Mouse (Mus musculus) stomach, postnatal 0 days (tissue): ENCODE measurements around the gene Cep57. TPM values are rescaled to one million over a fixed set of nuclear protein-coding genes. Genes with fewer than 3 reads are reported as not detected.
"Not testable (repeated sequence)": the region's sequence is repeated elsewhere in the genome, so short reads cannot be mapped to it uniquely, and the experiment has no call there.

ENCODE experiments used
- ATAC-seq: fragments of 200-750 bp; cut with Nextera tagmentation; 2 replicates; pipeline ENCODE4 v1.8.0; 2017; ENCODE audit not compliant: low FRiP score, low TSS enrichment
- DNase-seq: peaks from one replicate; pipeline ENCODE4 v3.0.0-alpha.2; 2016; ENCODE audit warnings: low spot score
- H3K27ac ChIP-seq: fragments of 300-500 bp; sonication (generic); replicated peaks from 2 replicates; pipeline ENCODE4 v1.5.1; 2014; ENCODE audit warnings: mild to moderate bottlenecking, control low read depth
- H3K27me3 ChIP-seq: fragments of 300-500 bp; sonication (generic); 2 replicates; pipeline ENCODE4 v1.6.1; 2014; ENCODE audit warnings: low read length; ENCODE audit not compliant: control insufficient read depth, insufficient read depth
- H3K36me3 ChIP-seq: fragments of 300-500 bp; sonication (generic); 2 replicates; pipeline ENCODE4 v1.6.1; 2014; ENCODE audit warnings: low read length, mixed read lengths; ENCODE audit not compliant: control insufficient read depth, insufficient read depth
- H3K4me1 ChIP-seq: fragments of 300-500 bp; sonication (generic); replicated peaks from 2 replicates; pipeline ENCODE4 v1.6.1; 2014; ENCODE audit warnings: antibody characterized with exemption; ENCODE audit not compliant: control insufficient read depth, insufficient read depth
- H3K4me2 ChIP-seq: fragments of 300-500 bp; sonication (generic); replicated peaks from 2 replicates; pipeline ENCODE4 v1.6.1; 2014; ENCODE audit warnings: low read depth, mild to moderate bottlenecking, control low read depth, moderate library complexity
- H3K4me3 ChIP-seq: fragments of 300-500 bp; sonication (generic); 2 replicates; pipeline ENCODE4 v1.5.1; 2014; ENCODE audit warnings: low read depth, low read length, control low read depth
- H3K9ac ChIP-seq: fragments of 300-500 bp; sonication (generic); 2 replicates; pipeline ENCODE4 v1.6.1; 2014; ENCODE audit warnings: mild to moderate bottlenecking, low read length, control low read depth, mixed read lengths
- H3K9me3 ChIP-seq: fragments of 300-500 bp; sonication (generic); 2 replicates; pipeline ENCODE4 v1.6.1; 2016; ENCODE audit warnings: low read length; ENCODE audit not compliant: control insufficient read depth
- CTCF ChIP-seq: IDR thresholded peaks from 2 replicates; pipeline ENCODE4 v1.5.1; 2016; ENCODE audit warnings: antibody characterized with exemption, low read depth, mild to moderate bottlenecking, moderate library complexity
- EP300 ChIP-seq: optimal IDR thresholded peaks from 2 replicates; pipeline ENCODE3; 2016; ENCODE audit warnings: antibody characterized with exemption
- WGBS: fragments of 180-500 bp; shearing (Covaris S2); extraction: QIAGEN DNeasy Blood & Tissue Kit; methylation state at CpG from one replicate; pipeline ENCODE4 v1.1.7; 2014; 5-methylcytosine and 5-hydroxymethylcytosine counted together
- polyA plus RNA-seq: library from polyadenylated mRNA; unstranded; fragments of >200 nt; fragmentation: Nextera tagmentation; extraction: Ambion mirVana; gene quantifications from 2 replicates; pipeline ENCODE4 v1.2.1, GENCODE M21; 2015

Gene Cep57
- polyA plus RNA-seq, 1 experiment from 2014 or later: 26.1 TPM

GRCm38 (mm10) chr9:13809937-13810336 is 17.0 kb downstream of the Cep57 start:
- Histone ChIP-seq H3K27ac (no peak overlapping the region), H3K4me1 (no peaks in the 10 kb centered on the region), H3K9ac (no peak overlapping the region), H3K4me3 (no peak overlapping the region), H3K27me3 (no peaks in the 10 kb centered on the region), H3K9me3 (no peaks in the 10 kb centered on the region), H3K4me2 (no peak overlapping the region), H3K36me3 (peaks cover 9% of the 10 kb centered on the region)
- ATAC-seq (no peak), DNase-seq (no peak)
- TF ChIP-seq EP300: no peak
- peak; percentile 61 for TF ChIP-seq CTCF

GRCm38 (mm10) chr9:13807657-13808056 is 19.2 kb downstream of the Cep57 start:
- Histone ChIP-seq H3K4me3 (no peak overlapping the region), H3K4me2 (no peak overlapping the region), H3K36me3 (peaks cover 12% of the 10 kb centered on the region), H3K4me1 (no peaks in the 10 kb centered on the region), H3K9me3 (no peaks in the 10 kb centered on the region), H3K27me3 (no peaks in the 10 kb centered on the region), H3K27ac (no peak overlapping the region), H3K9ac (no peak overlapping the region)
- DNase-seq: no peak
- WGBS: 67% methylated on average over 5 of the region's 5 CpGs
- ATAC-seq: no peak
- TF ChIP-seq EP300 (no peak), CTCF (no peak)

GRCm38 (mm10) chr9:13806854-13807253 is 20.1 kb downstream of the Cep57 start:
- ATAC-seq (no peak), DNase-seq (no peak)
- H3K9ac ChIP-seq: no peak overlapping the region
- no peak overlapping the region for H3K4me3 ChIP-seq
- no peaks in the 10 kb centered on the region for H3K9me3 ChIP-seq
- H3K4me2 ChIP-seq: no peak overlapping the region
- H3K4me1 ChIP-seq: no peaks in the 10 kb centered on the region
- H3K27me3 ChIP-seq: no peaks in the 10 kb centered on the region
- peaks cover 12% of the 10 kb centered on the region; the same call in 1 of the 2 replicates for H3K36me3 ChIP-seq
- no peak for TF ChIP-seq EP300
- no peak for TF ChIP-seq CTCF
- H3K27ac ChIP-seq: no peak overlapping the region
- WGBS: 92% methylated on average over 7 of the region's 7 CpGs

GRCm38 (mm10) chr9:13804480-13804879 is 22.4 kb downstream of the Cep57 start:
- H3K4me2 ChIP-seq: no peak overlapping the region
- H3K9ac ChIP-seq: no peak overlapping the region
- no peaks in the 10 kb centered on the region for H3K27me3 ChIP-seq
- no peak for DNase-seq
- ATAC-seq: no peak
- H3K4me1 ChIP-seq: no peaks in the 10 kb centered on the region
- 82% methylated on average over 1 of the region's 1 CpGs for WGBS
- H3K9me3 ChIP-seq: no peaks in the 10 kb centered on the region
- H3K36me3 ChIP-seq: peaks cover 16% of the 10 kb centered on the region; the same call in 1 of the 2 replicates
- H3K27ac ChIP-seq: no peak overlapping the region
- no peak for TF ChIP-seq EP300
- no peak for TF ChIP-seq CTCF
- H3K4me3 ChIP-seq: no peak overlapping the region

- Histone ChIP-seq H3K4me2 (no peak overlapping the region), H3K27ac (no peak overlapping the region), H3K4me1 (no peaks in the 10 kb centered on the region), H3K9ac (no peak overlapping the region), H3K4me3 (no peak overlapping the region), H3K36me3 (peaks cover 11% of the 10 kb centered on the region), H3K27me3 (no peaks in the 10 kb centered on the region), H3K9me3 (no peaks in the 10 kb centered on the region)
- ATAC-seq (no peak), DNase-seq (no peak)
- no peak for TF ChIP-seq CTCF
- TF ChIP-seq EP300: no peak
- WGBS: 96% methylated on average over 2 of the region's 2 CpGs
These were observed 32.2 kb downstream of the Cep57 start for GRCm38 (mm10) chr9:13794756-13795155.

- Histone ChIP-seq H3K9me3 (no peaks in the 10 kb centered on the region), H3K27ac (no peak overlapping the region), H3K4me2 (no peak overlapping the region), H3K9ac (no peak overlapping the region), H3K4me3 (no peak overlapping the region), H3K27me3 (no peaks in the 10 kb centered on the region), H3K36me3 (peaks cover 10% of the 10 kb centered on the region), H3K4me1 (no peaks in the 10 kb centered on the region)
- TF ChIP-seq CTCF: peak; percentile 18; the same call in 1 of the 2 replicates
- no peak for TF ChIP-seq EP300
- WGBS: 62% methylated on average over 1 of the region's 1 CpGs
- DNase-seq: no peak
- ATAC-seq: no peak
These were observed 32.6 kb downstream of the Cep57 start for GRCm38 (mm10) chr9:13794302-13794701.

- DNase-seq, H3K9ac ChIP-seq, H3K4me1 ChIP-seq, H3K4me2 ChIP-seq, ATAC-seq, H3K36me3 ChIP-seq, H3K9me3 ChIP-seq, H3K27ac ChIP-seq, H3K27me3 ChIP-seq, H3K4me3 ChIP-seq: not testable (repeated sequence)
- 95% methylated on average over 7 of the region's 8 CpGs for WGBS
These were observed 36.0 kb downstream of the Cep57 start for GRCm38 (mm10) chr9:13790864-13791263.
